Mouse (Mus musculus) megakaryocyte progenitor cell, adult 5-6 weeks (primary cell): ENCODE measurements at regions not wholly inside any gene's neighbourhood (a gene's known extent, or its start where the extent isn't known, plus 50 kb on each side); places are given as distances from the start of the nearest gene placed in this dataset.

Experiments
- ATAC-seq: replicated peaks from 2 replicates; pipeline ENCODE4 v1.8.0; 2016; ENCODE audit warnings: mild to moderate bottlenecking, moderate TSS enrichment, inconsistent platforms; ENCODE audit not compliant: poor library complexity

- ATAC-seq = no peak
These were observed 353.7 kb upstream of the Ubash3b start for GRCm38 (mm10) chr9:41515192-41515591.

- ATAC-seq = no peak
These were observed 352.2 kb upstream of the Ubash3b start for GRCm38 (mm10) chr9:41513701-41514100.

GRCm38 (mm10) chr9:41509597-41509996 lies 348.1 kb upstream of the Ubash3b start:
- no peak for ATAC-seq

- no peak for ATAC-seq
These were observed 347.2 kb upstream of the Ubash3b start for GRCm38 (mm10) chr9:41508746-41509145.

GRCm38 (mm10) chr9:41498326-41498725 lies 336.8 kb upstream of the Ubash3b start:
- no peak for ATAC-seq

- no peak for ATAC-seq
These were observed 328.6 kb upstream of the Ubash3b start for GRCm38 (mm10) chr9:41490112-41490511.

- no peak for ATAC-seq
These were observed 326.5 kb upstream of the Ubash3b start for GRCm38 (mm10) chr9:41488046-41488445.

- ATAC-seq = no peak
These were observed 321.7 kb upstream of the Ubash3b start for GRCm38 (mm10) chr9:41483218-41483617.

GRCm38 (mm10) chr9:41481611-41482266 lies 320.2 kb upstream of the Ubash3b start:
- no peak for ATAC-seq

- ATAC-seq = peak; percentile 75
These were observed 318.6 kb upstream of the Ubash3b start for GRCm38 (mm10) chr9:41479854-41480749.

GRCm38 (mm10) chr9:41479085-41479484 lies 317.6 kb upstream of the Ubash3b start:
- peak; percentile 16; the same call in 1 of the 2 replicates for ATAC-seq

- no peak for ATAC-seq
These were observed 316.8 kb upstream of the Ubash3b start for GRCm38 (mm10) chr9:41478106-41478848.

- no peak for ATAC-seq
These were observed 313.8 kb upstream of the Ubash3b start for GRCm38 (mm10) chr9:41475326-41475725.

- ATAC-seq = no peak
These were observed 313.4 kb upstream of the Ubash3b start for GRCm38 (mm10) chr9:41474945-41475297.

- peak; percentile 87 for ATAC-seq
These were observed 312.9 kb upstream of the Ubash3b start for GRCm38 (mm10) chr9:41474244-41474944.

GRCm38 (mm10) chr9:41473506-41473905 lies 312.0 kb upstream of the Ubash3b start:
- no peak for ATAC-seq

- no peak for ATAC-seq
These were observed 309.8 kb upstream of the Ubash3b start for GRCm38 (mm10) chr9:41471345-41471744.

GRCm38 (mm10) chr9:41470010-41470409 lies 308.5 kb upstream of the Ubash3b start:
- no peak for ATAC-seq

- no peak for ATAC-seq
These were observed 307.9 kb upstream of the Ubash3b start for GRCm38 (mm10) chr9:41469414-41469813.

- ATAC-seq = no peak
These were observed 302.7 kb upstream of the Ubash3b start for GRCm38 (mm10) chr9:41464057-41464685.
